Mouse (Mus musculus) intestine, postnatal 0 days (tissue): ENCODE data around the gene Fis1. TPM values are rescaled to one million over a fixed set of nuclear protein-coding genes. Genes with fewer than 3 reads are reported as not detected.
"Not testable (repeated sequence)": the region's sequence is repeated elsewhere in the genome, so short reads cannot be mapped to it uniquely, and the experiment has no call there.

Experiments
- ATAC-seq: fragments of 200-750 bp; cut with Nextera tagmentation; 2 replicates; pipeline ENCODE4 v1.8.0; 2017; ENCODE audit warnings: mild to moderate bottlenecking, moderate TSS enrichment, moderate library complexity
- H3K27ac ChIP-seq: fragments of 300-500 bp; sonication (generic); 2 replicates; pipeline ENCODE4 v1.5.1; 2014; ENCODE audit warnings: mild to moderate bottlenecking, low read depth, low read length, moderate library complexity
- H3K27me3 ChIP-seq: fragments of 300-500 bp; sonication (generic); replicated peaks from 2 replicates; pipeline ENCODE4 v1.6.1; 2014; ENCODE audit warnings: low read length, mixed read lengths; ENCODE audit not compliant: control insufficient read depth, insufficient read depth
- H3K36me3 ChIP-seq: fragments of 300-500 bp; sonication (generic); 2 replicates; pipeline ENCODE4 v1.6.1; 2014; ENCODE audit warnings: mild to moderate bottlenecking, moderate library complexity; ENCODE audit not compliant: control insufficient read depth, insufficient read depth
- H3K4me1 ChIP-seq: fragments of 300-500 bp; sonication (generic); replicated peaks from 2 replicates; pipeline ENCODE4 v1.6.1; 2014; ENCODE audit warnings: antibody characterized with exemption, low read length, mixed read lengths; ENCODE audit not compliant: control insufficient read depth, insufficient read depth
- H3K4me2 ChIP-seq: fragments of 300-500 bp; sonication (generic); replicated peaks from 2 replicates; pipeline ENCODE4 v1.6.1; 2014; ENCODE audit warnings: low read depth, mild to moderate bottlenecking, moderate library complexity
- H3K4me3 ChIP-seq: fragments of 300-500 bp; sonication (generic); 2 replicates; pipeline ENCODE4 v1.5.1; 2014; ENCODE audit warnings: low read depth, low read length
- H3K9ac ChIP-seq: fragments of 300-500 bp; sonication (generic); 2 replicates; pipeline ENCODE4 v1.6.1; 2014; ENCODE audit warnings: mild to moderate bottlenecking, low read depth, low read length
- H3K9me3 ChIP-seq: fragments of 300-500 bp; sonication (generic); 2 replicates; pipeline ENCODE4 v1.6.1; 2016; ENCODE audit warnings: mixed run types; ENCODE audit not compliant: control insufficient read depth
- CTCF ChIP-seq: sonication (generic); IDR thresholded peaks from 2 replicates; pipeline ENCODE4 v1.5.1; 2016; ENCODE audit warnings: low read depth, mild to moderate bottlenecking, control low read depth, antibody characterized with exemption, moderate library complexity
- WGBS: fragments of 180-500 bp; shearing (Covaris S2); extraction: QIAGEN DNeasy Blood & Tissue Kit; methylation state at CpG from one replicate; pipeline ENCODE4 v1.1.7; 2014; 5-methylcytosine and 5-hydroxymethylcytosine counted together
- polyA plus RNA-seq: library from polyadenylated mRNA; unstranded; fragments of >200 nt; fragmentation: Nextera tagmentation; extraction: Ambion mirVana; gene quantifications from 2 replicates; pipeline ENCODE4 v1.2.1, GENCODE M21; 2015

Gene Fis1
- polyA plus RNA-seq, 1 experiment from 2014 or later = 318 TPM

- Histone ChIP-seq H3K36me3 (no peaks in the 10 kb centered on the region), H3K9ac (no peak overlapping the region), H3K4me1 (no peaks in the 10 kb centered on the region), H3K4me3 (no peak overlapping the region), H3K9me3 (no peaks in the 10 kb centered on the region), H3K27ac (no peak overlapping the region), H3K27me3 (no peaks in the 10 kb centered on the region), H3K4me2 (no peak overlapping the region)
- TF ChIP-seq CTCF = no peak
- ATAC-seq = no peak
- 76% methylated on average over 5 of the region's 5 CpGs for WGBS
Observed at GRCm38 (mm10) chr5:136937621-136938020, 15.5 kb upstream of the Fis1 start.

- H3K27ac ChIP-seq = no peak overlapping the region
- H3K36me3 ChIP-seq = no peaks in the 10 kb centered on the region
- H3K4me3 ChIP-seq = no peak overlapping the region
- no peak for ATAC-seq
- no peaks in the 10 kb centered on the region for H3K9me3 ChIP-seq
- no peak overlapping the region for H3K4me2 ChIP-seq
- H3K9ac ChIP-seq = no peak overlapping the region
- peak; percentile 62 for TF ChIP-seq CTCF
- H3K27me3 ChIP-seq = no peaks in the 10 kb centered on the region
- H3K4me1 ChIP-seq = no peaks in the 10 kb centered on the region
- WGBS = 71% methylated on average over 7 of the region's 7 CpGs
Observed at GRCm38 (mm10) chr5:136939284-136939683, 13.8 kb upstream of the Fis1 start.

DNA sequence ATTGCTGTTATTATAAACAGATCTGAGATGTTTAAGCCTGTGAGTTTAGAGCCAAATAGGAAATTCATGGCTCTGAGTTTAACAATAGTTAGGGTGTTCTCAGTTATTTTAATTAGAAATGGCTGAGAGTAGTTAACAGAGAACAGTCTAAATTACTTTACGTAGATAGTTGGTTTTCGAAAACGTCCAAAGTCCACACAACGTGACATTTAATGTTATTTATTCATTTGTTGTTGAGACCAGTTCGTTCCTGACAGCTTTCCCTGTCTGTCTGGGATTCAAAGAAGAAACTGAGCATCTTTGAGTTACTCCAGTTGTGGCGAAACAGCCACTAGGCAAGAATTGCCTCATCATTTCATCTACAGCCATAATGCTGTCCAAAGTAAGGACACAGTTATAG, 13.0 kb upstream of the Fis1 start:
- H3K4me3 ChIP-seq, ATAC-seq, H3K4me1 ChIP-seq, H3K27me3 ChIP-seq, H3K9me3 ChIP-seq, H3K9ac ChIP-seq, H3K27ac ChIP-seq, H3K36me3 ChIP-seq, H3K4me2 ChIP-seq: not testable (repeated sequence)
- 70% methylated on average over 6 of the region's 6 CpGs for WGBS

DNA sequence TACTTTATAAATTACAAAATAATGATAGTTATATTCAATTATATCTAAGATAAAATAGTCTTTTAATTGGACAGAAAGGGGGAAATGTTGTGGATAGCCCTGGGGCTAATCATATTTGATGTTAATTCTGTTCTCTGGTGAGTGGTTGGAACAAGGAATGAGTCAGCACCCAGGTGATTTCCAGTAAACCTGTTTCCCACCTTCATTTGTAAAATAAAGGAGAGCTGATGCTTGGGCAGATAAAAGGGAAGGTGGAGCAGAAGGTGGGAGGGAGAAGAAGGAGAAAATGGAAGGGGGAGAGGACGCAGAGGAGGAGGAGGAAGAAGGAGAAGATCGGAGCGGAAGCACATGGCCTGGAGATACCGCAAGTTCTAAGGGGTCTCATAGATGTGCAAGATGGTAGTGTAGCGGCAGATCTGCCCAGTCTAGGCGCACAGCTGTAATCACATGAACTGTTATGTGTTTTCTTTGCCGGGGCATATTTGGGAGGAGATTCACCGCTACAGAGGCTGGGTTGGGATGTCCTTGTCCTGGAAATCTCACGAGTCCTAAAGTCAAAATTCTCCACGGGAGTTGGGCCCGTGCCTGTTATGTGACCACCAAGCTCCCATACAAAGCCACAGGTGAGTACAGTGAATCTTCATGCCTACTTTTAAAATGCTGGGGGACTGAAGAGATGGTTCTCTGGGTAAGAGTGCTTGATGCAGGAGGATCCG, 12.1 kb upstream of the Fis1 start:
- WGBS = 86% methylated on average over 12 of the region's 12 CpGs
- no peak overlapping the region for H3K4me3 ChIP-seq
- no peak overlapping the region for H3K9ac ChIP-seq
- no peak for ATAC-seq
- no peaks in the 10 kb centered on the region for H3K36me3 ChIP-seq
- H3K9me3 ChIP-seq = no peaks in the 10 kb centered on the region
- no peak for TF ChIP-seq CTCF
- no peak overlapping the region for H3K27ac ChIP-seq
- H3K4me1 ChIP-seq = no peaks in the 10 kb centered on the region
- H3K27me3 ChIP-seq = no peaks in the 10 kb centered on the region
- H3K4me2 ChIP-seq = no peak overlapping the region

GRCm38 (mm10) chr5:136942781-136943180, 10.3 kb upstream of the Fis1 start:
- TF ChIP-seq CTCF = no peak
- H3K9me3 ChIP-seq = no peaks in the 10 kb centered on the region
- no peak overlapping the region for H3K9ac ChIP-seq
- no peaks in the 10 kb centered on the region for H3K4me1 ChIP-seq
- H3K4me2 ChIP-seq = no peak overlapping the region
- H3K27ac ChIP-seq = no peak overlapping the region
- no peaks in the 10 kb centered on the region for H3K36me3 ChIP-seq
- no peak overlapping the region for H3K4me3 ChIP-seq
- no peak for ATAC-seq
- no peaks in the 10 kb centered on the region for H3K27me3 ChIP-seq
- WGBS = 54% methylated on average over 3 of the region's 3 CpGs

DNA sequence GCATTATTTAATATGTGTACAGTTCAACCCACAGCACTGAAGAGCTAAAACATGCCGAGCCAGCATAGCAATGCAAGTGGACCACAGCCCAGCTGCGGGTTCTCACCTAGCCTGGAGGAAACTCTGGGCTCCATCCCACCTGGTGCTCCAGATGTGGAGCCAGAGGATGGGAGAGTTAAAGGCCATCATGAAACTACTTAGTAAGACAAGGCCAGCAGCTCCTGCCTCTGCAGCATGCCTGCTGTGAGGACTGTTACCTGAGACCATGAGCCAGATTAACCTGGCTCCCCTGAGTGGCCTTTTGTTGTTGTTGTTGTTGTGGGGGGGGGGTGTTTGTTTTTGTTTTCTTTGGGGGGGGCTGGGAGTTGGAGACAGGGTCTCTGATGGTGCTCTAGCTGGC, 9.7 kb upstream of the Fis1 start:
- no peak overlapping the region for H3K9ac ChIP-seq
- ATAC-seq = no peak
- TF ChIP-seq CTCF = no peak

DNA sequence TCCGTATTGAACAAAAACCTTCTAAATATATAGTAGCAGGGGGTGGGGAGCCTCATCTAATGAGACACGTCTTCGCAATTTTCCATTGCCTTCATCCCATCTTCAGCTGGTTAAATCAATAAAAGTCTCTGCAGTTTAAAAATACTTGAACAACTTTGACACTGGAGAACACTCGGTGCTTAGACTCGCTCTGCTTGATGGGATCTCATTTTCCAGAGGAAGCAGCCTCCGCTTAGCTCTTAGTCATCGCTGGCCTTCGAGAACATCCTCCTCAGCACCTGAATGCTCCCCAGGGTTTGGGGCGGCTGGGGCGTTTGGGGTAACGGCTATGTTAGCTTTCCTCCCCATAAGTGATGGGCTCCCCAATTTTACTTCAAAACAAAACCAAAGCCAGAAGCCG, 8.0 kb upstream of the Fis1 start:
- H3K4me2 ChIP-seq = no peak overlapping the region
- no peaks in the 10 kb centered on the region for H3K4me1 ChIP-seq
- H3K27me3 ChIP-seq = no peaks in the 10 kb centered on the region
- no peak overlapping the region for H3K27ac ChIP-seq
- H3K9me3 ChIP-seq = no peaks in the 10 kb centered on the region
- no peak overlapping the region for H3K4me3 ChIP-seq
- no peak overlapping the region for H3K9ac ChIP-seq
- no peak for TF ChIP-seq CTCF
- 83% methylated on average over 12 of the region's 12 CpGs for WGBS
- ATAC-seq = no peak
- no peaks in the 10 kb centered on the region for H3K36me3 ChIP-seq

More for the DNA sequence above, 9.7 kb upstream of the Fis1 start:
- H3K27me3 ChIP-seq = no peaks in the 10 kb centered on the region
- WGBS = 79% methylated on average over 2 of the region's 2 CpGs
- no peak overlapping the region for H3K27ac ChIP-seq
- no peak overlapping the region for H3K4me3 ChIP-seq
- no peak overlapping the region for H3K4me2 ChIP-seq
- no peaks in the 10 kb centered on the region for H3K4me1 ChIP-seq
- no peaks in the 10 kb centered on the region for H3K36me3 ChIP-seq
- no peaks in the 10 kb centered on the region for H3K9me3 ChIP-seq
